Mouse (Mus musculus) liver, embryonic 14.5 days (tissue): ENCODE measurements around the gene Mcts2.

ENCODE experiments used
- CTCF ChIP-seq: IDR thresholded peaks from 2 replicates; pipeline ENCODE4 v1.5.1; 2016; ENCODE audit warnings: antibody characterized with exemption, low read depth, control low read depth
- EP300 ChIP-seq: IDR thresholded peaks from 2 replicates; pipeline ENCODE4 v1.6.1; 2016; ENCODE audit warnings: antibody characterized with exemption, low read depth

DNA sequence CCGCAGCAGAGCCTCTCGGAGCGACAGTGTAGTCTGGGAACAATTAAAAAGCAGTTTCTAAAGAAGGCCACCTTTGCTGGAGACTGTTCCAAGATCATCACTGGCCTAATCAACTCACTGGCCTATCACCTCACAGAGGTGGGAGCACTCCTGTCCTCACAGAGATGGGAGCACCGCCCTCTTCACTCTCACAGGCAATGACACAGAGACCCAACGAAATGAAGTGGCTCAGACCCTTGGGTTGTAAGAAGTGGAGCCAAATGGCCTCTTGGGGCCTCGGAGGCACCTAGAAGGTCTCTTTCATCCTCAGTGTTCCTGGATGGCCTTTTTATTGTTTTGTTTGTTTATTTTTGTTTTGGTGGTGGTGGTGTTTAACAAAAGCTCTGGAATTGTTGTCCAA is 39.4 kb downstream of the Mcts2 start:
- TF ChIP-seq EP300 (no peak), CTCF (no peak)
